Mouse (Mus musculus): ENCODE results near the gene Pde4dip.

Pde4dip gene

DNA sequence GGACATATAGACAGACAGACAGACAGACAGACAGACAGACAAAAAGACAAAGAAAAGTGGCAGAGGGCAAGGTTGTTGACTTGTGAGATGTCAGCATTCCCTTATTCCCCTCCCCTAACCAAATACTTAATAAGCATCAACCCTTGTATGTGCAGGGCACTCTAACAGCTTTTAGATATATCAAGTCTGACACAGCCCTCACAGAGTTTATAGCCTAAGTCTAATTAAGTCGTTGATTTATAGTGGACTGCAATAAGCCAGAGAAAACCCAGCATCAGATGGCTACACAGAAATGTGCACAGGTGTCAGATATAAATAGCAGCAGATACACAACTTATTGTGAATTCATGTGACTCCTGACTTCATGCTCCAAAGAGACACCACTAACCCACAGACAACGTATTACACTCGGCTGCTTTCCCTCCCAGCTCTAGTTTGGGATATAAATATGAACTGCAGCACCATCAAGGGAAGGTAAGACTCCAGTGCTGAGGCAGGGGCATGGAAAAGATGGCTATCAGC, 87.3 kb downstream of the Pde4dip start:
- no peak for DNase-seq (ENCODE audit: low spot score in 2 of 2)

DNA sequence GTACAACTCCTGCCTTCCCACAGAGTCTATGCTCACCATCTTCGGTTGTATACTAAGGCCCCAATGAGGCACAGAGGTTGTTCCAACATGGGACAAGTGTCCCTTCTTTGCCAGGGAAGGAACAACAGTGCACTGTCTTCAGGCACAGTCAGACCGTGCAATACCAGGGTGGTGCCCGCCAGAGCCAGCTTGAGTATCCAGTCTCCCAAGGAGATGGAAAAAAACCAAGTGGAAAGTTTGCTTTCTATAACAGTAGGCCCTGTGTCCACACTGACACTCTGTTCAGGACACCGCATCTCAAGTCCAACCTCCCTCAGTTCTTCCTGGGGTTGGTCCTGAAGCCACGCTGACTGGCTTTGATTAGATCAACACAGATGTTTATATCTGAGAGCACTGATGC, 87.8 kb downstream of the Pde4dip start:
- DNase-seq (ENCODE audit: low spot score in 2 of 2), result no peak

DNA sequence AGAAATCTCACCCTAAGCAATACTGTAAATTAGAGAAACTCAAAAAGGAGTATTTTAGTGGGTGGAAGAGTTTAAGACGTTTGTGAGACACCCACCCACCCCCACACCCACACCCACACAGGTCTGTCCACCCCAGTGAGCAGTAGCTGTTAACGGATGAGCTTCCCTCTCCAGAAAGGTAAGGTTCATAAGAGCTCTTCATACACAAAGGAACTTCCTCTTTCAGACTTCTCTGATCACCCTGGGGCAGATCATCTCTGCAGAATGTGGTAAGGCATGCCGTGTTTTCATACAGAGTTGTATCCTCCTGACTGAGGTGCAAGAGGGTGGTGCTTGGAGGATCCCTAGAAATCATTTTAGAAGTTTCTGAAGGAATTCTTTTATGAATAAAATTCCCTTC, 88.5 kb downstream of the Pde4dip start:
- no peak for DNase-seq (ENCODE audit: low spot score in 2 of 2)

DNA sequence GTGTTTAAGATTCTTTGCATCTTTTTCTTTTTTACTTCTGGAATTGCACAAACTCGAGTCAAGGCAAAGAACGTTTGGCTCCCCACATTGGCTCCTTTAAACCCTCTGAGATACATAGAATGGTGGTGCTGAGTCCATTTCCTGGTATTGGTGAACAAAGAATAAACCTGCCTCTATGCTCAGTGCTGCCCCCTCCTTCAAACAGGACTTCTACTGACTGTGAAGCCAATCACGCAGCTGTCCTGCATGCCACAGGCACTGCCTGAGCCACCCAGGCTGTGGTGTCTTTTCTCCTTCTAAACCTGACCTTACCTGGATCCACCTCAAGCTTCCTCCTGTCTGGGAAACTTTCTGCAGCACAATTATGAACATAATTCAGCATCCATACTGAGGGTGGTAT, 89.2 kb downstream of the Pde4dip start:
- no peak for DNase-seq (ENCODE audit: low spot score in 2 of 2)

DNA sequence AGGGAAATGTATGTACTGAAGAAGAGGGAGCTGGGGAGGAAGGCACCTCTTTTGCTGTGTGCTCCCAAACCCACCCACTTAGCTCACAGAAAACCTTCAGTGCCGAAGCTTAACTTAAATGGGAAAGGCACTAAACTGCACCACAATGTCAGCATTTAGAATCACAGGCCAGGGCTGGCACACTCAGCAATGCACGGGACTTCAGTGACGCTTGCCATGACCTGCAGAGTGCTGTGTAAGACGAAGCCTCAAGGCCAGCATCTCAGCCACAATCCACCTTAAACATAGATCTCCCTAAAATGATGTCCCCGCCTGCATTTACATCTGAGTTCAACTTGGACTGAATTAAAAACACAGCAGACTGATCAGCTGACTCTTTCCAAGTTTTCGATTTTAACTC, 91.1 kb downstream of the Pde4dip start:
- DNase-seq (ENCODE audit: low spot score in 2 of 2), result no peak

DNA sequence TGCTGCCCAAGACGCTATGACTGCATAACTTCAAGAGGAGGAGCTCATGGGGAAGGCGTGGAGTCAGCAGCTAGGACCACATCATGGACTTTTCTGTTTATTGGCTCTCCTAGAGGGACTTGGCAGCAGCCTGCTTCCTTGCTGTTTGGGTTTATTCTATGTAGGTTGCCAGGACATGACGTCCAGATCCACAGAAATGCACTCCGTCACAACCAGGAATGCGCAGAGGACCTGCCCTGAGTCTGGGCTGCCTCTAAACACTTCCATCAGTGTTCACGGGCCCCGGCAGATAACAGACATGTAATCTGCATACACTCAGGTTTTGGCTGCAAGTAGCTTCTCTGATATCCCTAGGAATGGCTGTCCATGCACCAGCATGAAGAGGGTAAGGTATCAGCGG, 94.5 kb downstream of the Pde4dip start:
- DNase-seq (ENCODE audit: low spot score in 2 of 2), result no peak

DNA sequence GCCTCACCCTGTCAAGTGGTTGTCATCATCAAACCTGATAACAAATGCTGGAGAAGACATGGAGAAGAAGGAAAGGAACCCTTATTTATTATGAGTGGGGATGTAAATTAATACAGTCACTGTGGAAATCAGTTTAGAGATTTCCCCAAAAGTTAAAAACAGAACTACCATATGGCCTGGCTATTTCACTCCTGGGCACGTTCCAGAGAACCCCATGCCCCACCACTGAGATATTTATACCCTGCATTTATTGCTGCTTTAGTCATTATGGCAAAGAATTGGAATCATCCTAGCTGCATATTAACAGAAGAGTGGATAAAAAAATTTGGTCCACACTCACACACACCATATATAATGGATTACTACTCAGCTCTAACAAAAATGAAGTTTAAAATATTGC, 98.4 kb downstream of the Pde4dip start:
- no peak for DNase-seq (ENCODE audit: low spot score in 2 of 2)

DNA sequence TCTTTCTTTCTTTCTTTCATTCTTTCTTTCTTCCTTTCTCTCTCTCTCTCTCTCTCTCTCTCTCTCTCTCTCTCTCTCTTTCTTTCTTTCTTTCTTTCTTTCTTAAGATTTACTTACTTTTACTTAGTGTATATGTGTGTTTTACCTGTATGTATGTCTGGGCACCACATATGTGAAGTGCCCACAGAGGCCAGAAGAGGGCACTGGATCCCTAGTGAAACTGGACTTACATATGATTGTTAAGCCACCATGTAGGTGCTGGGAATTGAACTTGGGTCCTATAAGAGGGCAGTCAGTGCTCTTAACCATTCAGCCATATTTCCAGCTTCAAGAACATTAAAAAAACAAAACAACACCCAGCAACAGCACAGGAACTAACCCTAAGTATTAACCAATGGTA, 99.2 kb downstream of the Pde4dip start:
- DNase-seq (ENCODE audit: low spot score in 2 of 2), result no peak

DNA sequence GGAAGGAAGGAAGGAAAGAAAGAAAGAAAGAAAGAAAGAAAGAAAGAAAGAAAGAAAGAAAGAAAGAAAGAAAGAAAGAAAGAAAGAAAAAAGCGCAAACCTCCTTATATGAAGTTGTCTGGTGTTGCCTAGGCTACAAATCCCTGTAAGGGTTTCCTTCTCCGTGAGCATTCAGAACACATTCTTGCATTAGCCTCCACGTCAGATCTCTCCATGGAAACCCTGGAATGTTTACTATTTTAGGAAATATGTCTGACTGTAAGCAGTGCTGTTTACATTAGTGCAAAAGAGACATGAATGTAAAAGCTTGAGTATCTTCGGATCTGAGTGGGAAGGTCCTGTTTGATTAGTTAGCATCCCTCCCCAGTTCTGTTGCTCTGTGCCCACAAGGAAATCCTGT, 112.3 kb downstream of the Pde4dip start:
- DNase-seq (ENCODE audit: low spot score in 2 of 2), result no peak

DNA sequence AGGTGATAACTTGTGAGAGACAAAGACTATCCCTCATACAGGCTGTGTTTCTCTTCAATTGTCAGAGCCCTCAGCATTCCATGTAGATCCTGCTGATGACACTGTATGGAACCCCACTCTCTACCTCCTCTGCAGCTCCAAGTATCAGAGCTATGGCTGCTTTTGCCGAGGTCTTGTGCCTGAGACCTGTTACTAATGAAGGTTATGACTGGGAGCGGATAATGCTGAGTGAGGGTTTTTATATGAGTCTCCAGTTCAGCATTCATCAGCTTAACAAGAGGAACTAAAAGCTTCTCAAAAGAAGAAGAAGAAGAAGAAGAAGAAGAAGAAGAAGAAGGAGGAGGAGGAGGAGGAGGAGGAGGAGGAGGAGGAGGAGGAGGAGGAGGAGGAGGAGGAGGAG, 112.8 kb downstream of the Pde4dip start:
- DNase-seq (ENCODE audit: low spot score in 2 of 2), result no peak

DNA sequence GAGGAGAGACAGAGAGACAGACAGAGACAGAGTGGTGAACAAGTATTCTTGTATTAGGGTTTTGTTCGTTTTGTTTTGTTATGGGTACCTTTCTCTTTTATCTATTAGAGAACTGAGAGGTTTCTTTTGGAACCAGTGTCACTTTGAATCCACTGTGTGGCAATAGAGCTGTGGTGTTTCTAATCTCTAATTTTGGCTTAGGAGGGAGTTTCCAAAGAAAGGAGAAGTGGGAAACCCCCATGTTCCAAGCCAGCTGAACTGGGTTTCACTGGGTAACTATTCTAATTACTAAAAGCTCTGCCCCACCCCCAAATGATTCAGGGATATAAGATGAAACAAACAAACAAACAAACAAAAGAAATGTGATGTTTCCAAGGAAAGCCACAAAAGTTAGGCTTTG, 113.6 kb downstream of the Pde4dip start:
- no peak for DNase-seq (ENCODE audit: low spot score in 2 of 2)

DNA sequence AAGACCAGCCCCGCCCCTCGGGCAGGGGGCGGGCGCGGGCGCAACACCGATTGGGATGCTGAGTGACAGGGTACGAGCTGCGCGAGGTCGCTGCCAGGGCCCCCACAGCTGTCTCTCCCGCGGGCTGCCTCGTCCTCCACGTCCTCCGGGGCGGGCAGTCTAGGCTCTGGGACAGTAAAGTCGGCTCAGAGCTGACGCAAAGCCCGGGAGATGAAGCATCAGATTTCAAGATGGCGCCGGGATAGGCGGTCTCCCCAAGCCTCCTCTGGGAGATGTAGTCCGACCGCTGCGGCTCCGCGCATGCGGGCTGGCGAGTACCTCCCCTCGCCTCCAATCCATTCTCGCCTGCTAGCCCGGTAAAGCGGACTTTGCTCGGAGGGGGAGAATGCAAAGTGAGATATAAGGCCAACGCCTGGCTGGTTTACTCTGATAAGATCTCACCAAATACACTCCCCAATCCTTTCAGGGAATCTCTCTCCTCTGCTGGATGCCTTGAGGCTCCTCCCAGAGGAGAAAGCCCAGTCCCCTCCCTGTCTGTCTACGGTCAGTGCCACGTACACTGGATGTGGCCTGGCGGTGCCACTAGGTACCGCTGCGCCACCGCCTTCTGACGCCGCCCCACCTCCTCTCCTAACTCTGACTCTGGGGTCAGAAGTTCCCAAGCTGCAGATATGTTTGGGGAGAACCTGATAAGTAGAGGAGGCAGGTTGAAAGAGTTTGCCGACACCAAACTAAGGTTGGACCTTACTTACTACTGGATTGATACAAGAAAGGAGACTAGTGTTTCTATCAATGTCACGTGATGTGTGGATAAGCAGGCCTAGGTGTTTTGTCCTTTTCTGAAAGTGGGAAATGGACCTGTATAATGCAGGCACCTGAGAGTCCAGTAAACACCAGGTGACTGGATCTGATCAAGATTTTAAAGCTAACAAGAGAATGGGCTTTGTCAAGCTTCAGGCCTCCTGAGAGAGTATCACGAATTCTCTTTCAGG, 120.4 kb downstream of the Pde4dip start:
- peak; percentile 93 to 95 for DNase-seq (ENCODE audit: low spot score in 2 of 2)

DNA sequence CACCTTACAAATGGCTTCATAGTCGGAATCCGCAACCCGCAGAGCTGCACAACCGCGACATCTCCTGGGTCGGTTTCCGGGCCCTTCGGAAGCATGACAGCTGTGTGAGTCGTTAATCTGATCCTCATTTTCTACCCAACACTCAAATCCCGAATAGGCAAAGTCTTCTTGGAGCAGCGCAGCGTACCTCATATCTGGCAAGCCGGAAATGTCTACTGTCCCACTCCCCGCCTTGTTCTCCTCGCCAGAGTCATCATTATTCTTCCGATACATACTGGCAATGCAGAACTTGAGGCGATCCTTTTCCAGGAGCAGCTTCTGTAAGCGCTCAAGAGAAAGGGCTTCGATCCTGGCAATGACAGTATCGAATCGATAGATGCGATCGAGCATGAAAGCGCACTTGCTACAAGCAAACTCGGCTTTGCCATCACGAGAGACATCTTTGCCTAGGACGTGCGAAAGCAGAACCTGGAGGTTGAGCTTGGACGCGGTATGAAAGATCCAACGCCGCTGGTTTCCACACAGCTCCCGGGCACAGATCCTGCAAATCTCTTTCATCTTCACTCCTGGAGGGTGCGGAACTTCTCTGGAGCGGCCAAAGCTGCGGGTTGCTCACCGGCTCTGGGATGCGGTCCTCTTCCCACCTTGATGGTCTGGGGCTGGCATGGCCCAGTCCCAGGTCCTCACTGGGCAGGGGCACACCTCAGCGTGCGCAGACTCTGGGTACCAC, 121.3 kb downstream of the Pde4dip start:
- peak in 1 of 2 experiments; percentile 39 for DNase-seq (ENCODE audit: low spot score in 2 of 2)

DNA sequence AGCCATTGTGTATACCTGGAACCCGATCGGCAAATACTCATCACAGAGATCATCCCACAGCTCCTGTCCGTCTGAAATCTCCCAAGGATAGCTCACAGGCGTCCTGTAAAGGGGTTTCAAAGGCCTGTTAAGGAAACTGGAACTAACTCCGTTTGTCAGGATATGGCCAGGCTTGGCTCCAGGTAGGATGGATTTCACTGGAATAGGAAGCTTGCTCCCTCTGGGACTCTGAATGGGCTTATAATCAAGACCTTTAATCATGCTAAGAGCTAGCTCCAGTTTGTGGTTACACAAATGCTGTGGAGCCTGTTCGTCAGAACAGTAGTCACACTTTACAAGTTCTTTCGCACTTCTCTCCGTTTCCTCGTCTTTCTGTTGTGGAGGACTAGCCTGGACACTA, 122.0 kb downstream of the Pde4dip start:
- DNase-seq (ENCODE audit: low spot score in 2 of 2), result peak in 1 of 2 experiments; percentile 26

DNA sequence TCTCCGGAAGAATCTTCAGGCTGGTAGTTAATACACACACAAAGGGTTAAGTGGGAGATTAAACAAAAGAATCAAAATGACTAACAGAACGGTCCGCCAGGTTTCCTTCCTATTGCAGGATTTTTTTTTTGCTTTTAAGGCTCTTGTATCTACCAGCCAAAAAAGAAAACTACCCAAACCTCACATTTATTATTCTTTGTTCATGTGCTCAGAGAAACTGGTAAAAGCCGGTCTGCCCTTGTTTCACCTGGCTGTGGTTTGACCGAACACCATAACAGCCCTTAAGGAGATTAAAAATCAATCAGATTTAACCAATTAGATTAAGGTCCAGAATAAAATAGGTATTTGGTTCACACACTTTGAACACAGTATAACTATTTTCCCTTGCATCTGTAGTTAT, 124.4 kb downstream of the Pde4dip start:
- DNase-seq (ENCODE audit: low spot score in 2 of 2), result no peak

DNA sequence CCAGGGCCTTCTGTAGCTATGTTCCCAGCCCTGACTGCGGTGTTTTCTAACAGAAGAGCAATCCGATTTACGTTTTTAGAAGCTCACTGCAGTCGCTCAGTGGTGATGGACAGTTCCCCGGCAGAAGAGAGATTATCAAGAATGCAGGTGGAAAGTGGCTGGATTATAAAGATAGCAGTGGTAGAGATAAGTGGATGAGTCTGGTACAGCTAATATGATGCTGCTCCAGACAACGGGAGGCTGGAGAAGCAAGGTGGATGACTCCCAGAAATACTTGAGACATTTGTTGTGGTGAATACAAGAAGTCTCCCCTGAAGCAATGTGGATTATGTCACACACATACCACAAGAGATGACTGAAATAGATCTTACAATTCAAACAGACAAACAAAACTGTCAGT, 126.6 kb downstream of the Pde4dip start:
- no peak for DNase-seq (ENCODE audit: low spot score in 2 of 2)

DNA sequence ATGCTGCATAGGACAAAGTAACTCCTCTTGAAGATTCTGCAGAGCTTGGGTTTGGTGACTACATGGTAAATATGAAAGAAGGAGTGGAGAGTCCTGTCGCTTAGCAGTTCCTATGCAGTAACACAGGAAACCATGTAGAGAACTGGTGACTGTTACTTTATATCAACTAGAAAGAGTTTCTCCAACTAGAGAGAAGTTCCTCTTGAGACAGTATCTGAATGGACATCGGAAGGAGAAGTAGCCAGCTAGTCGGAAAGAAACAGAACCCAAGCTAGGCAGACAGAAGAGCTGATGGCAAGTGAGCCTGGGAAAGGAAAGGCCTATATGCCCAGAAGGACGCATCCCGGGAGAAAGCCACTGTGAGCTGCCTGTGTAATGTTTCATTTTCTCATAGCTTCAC, 127.3 kb downstream of the Pde4dip start:
- no peak for DNase-seq (ENCODE audit: low spot score in 2 of 2)

DNA sequence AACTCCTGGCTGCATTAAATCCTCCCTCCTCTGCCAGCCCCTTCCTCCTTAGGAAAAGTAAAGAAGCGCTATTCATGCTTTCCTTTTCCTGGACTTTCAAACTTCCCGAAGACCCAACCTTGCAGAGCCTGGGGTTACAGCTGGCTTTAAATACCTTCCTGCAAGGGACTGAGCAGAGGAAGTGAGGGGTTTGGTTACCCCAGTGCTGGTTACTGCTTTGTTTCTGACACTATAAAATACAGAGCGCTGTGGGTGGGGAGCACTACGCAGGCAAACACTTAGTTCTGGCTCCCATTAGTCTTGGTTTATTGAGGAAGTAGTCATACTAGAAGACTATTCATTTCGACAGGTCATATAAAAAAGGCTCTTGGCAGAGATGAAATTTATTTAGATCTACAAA, 128.7 kb downstream of the Pde4dip start:
- no peak for DNase-seq (ENCODE audit: low spot score in 2 of 2)

DNA sequence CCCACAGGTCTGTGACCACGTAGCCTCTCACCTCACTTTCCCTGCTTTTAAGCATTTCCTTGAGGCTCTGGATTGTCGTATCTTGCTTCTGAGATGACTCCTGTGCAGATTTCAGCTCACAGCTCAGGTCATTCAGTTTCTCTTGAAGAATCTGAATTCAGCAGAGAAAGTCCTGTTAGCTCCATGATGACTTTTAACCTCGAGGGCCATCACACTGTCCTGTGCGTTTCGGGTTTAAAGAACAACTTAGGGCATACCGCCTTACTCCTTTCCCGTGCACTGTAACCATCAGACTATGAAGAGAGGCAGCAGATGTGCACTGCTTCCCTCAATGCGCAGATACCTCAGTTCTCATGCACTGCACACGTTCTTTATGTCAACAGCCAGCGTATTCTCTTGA, 131.0 kb downstream of the Pde4dip start:
- no peak for DNase-seq (ENCODE audit: low spot score in 2 of 2)

DNA sequence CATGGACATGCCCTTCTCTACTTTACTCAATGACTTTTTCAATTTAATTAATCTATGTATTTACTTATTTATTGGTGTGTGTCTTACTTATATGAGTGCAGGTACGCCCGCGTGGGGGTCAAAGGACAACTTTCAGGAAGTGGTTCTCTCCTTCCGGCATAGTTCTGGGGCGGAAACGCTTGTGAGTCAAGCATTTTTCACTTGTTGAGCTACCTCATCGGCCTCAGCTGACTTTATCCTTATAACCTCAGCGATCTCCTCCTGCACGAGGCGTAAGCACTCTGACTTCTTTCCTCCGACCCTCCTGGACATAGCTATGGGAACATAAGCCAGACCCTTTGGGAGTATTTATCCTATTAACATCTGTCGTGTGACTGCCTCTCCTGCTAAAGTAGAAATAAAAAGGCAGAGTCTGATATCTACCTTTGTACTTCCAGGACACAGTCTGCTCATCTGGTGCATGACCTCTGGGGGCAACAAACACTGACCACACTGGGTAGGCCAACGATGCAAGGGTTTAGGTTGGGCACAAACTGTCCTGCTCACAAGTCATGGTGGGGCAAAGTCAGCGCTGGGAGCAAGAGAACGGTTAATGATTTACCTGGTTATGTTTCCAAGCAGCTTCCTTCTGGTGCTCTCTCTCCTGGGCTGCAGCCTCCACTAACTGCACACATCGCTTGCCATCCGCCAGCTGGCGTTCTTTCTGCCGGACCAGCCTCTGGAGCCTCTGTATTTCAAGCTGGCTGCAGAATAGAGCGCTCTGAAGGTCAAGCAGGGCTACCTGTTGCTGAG, 132.0 kb downstream of the Pde4dip start:
- DNase-seq (ENCODE audit: low spot score in 2 of 2), result no peak

DNA sequence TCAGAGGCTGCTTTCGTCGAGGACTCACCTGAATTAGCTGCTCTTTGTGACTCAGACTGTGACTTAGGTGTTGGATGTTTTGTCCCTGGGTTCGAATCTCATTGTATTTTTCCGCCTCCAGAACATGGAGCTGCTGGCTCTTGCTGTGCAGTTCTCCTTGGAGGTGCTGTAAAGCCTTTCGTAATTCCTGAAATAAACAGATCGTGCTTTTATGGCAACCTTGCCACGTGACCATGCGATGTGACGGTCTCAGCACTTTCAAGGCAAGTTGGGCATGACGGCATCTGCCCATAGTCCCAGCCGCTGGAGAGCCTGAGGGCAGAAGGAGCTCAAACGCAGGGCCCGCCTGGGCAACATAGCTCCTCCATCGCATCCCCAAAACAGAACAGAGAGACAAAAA, 133.1 kb downstream of the Pde4dip start:
- no peak for DNase-seq (ENCODE audit: low spot score in 2 of 2)

DNA sequence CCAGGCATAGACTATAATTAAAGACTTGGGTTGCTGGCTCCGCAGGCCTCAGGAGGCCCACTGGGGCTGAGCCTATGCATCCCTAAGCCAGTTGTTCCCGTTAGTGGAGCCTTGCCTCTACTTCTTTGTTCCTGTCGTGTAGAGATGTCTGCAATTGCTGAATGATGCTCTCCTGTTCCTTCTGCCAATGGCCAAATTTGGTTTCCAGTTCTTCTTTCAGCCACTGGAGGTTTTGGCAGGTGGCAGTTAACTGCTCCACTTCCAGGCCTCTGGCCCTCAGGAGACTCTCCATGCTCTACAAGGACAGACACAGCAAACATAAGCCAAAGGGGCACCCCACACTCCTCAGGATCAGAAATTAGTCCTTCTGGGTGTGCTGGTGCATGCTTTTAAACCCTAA, 135.6 kb downstream of the Pde4dip start:
- DNase-seq (ENCODE audit: low spot score in 2 of 2), result no peak

Measured in right cerebral cortex, adult 2 months (tissue).